Comparison of ENCODE assay signal across 18 mouse cellular contexts in genomic region chr10:42932862-42933480, GRCm38 (mm10).
DNase-seq lines count a peak whose midpoint lies in the region; ATAC-seq and TF ChIP-seq lines count a peak whose summit lies in the region.
"Had no signal": no experiment of that assay in that cellular context is flagged by ENCODE, and none has a peak within 500 bp of the region (broad histone marks: within the 10 kb centered on the region; RNA-seq: fewer than 3 reads in every experiment).

No protein-coding gene starts in this region.

- 66% methylated on average over 14 of the region's 14 CpGs for WGBS in hindbrain, embryonic 11.5 days
- WGBS in hindbrain, postnatal 0 days = 61% methylated on average over 14 of the region's 14 CpGs
- WGBS in embryonic facial prominence, embryonic 14.5 days = 35% methylated on average over 14 of the region's 14 CpGs

- no peak overlapping the region for H3K4me2 ChIP-seq in hindbrain, embryonic 11.5 days (replicated peaks; ENCODE audit: low read depth, low read length)
- H3K4me2 ChIP-seq in hindbrain, postnatal 0 days (ENCODE audit: low read depth, low read length) = no peak overlapping the region
- no peak overlapping the region; the same call in 1 of the 2 replicates for H3K4me2 ChIP-seq in embryonic facial prominence, embryonic 14.5 days (ENCODE audit: low read depth, low read length)
- H3K4me2 ChIP-seq: midbrain, embryonic 12.5 days had no signal

- no peaks in the 10 kb centered on the region for H3K27me3 ChIP-seq in hindbrain, embryonic 11.5 days (ENCODE audit: control insufficient read depth, insufficient read depth, low read length)
- no peaks in the 10 kb centered on the region for H3K27me3 ChIP-seq in hindbrain, postnatal 0 days (ENCODE audit: insufficient read depth, low read length)
- no peaks in the 10 kb centered on the region for H3K27me3 ChIP-seq in embryonic facial prominence, embryonic 14.5 days (replicated peaks; ENCODE audit: control insufficient read depth, insufficient read depth, low read length)
- H3K27me3 ChIP-seq: midbrain, embryonic 12.5 days had no signal

- no peaks in the 10 kb centered on the region for H3K9me3 ChIP-seq in hindbrain, embryonic 11.5 days (ENCODE audit: control insufficient read depth, low read length)
- no peaks in the 10 kb centered on the region for H3K9me3 ChIP-seq in hindbrain, postnatal 0 days (ENCODE audit: low read length)
- H3K9me3 ChIP-seq in embryonic facial prominence, embryonic 14.5 days (ENCODE audit: control insufficient read depth, low read length) = no peaks in the 10 kb centered on the region
- H3K9me3 ChIP-seq: midbrain, embryonic 12.5 days had no signal

- TF ChIP-seq CTCF in hindbrain, postnatal 0 days (IDR thresholded peaks at IDR 0.05; ENCODE audit: low read depth) = no peak

- ATAC-seq in hindbrain, embryonic 11.5 days (ENCODE audit: low FRiP score) = no peak
- ATAC-seq in hindbrain, postnatal 0 days = no peak
- ATAC-seq in embryonic facial prominence, embryonic 14.5 days (ENCODE audit: low read depth) = peak; percentile 33; the same call in 1 of the 2 replicates
- ATAC-seq: hindbrain, embryonic 16.5 days; liver, postnatal 0 days had no signal

- no peaks in the 10 kb centered on the region for H3K36me3 ChIP-seq in hindbrain, embryonic 11.5 days (ENCODE audit: control insufficient read depth, insufficient read depth, low read length)
- H3K36me3 ChIP-seq in hindbrain, postnatal 0 days (ENCODE audit: insufficient read depth, low read length) = no peaks in the 10 kb centered on the region
- H3K36me3 ChIP-seq in embryonic facial prominence, embryonic 14.5 days (ENCODE audit: control insufficient read depth, insufficient read depth, low read length) = no peaks in the 10 kb centered on the region
- H3K36me3 ChIP-seq: midbrain, embryonic 12.5 days had no signal

- no peak overlapping the region for H3K9ac ChIP-seq in hindbrain, embryonic 11.5 days (ENCODE audit: low read depth, low read length)
- H3K9ac ChIP-seq in hindbrain, postnatal 0 days (replicated peaks; ENCODE audit: low read length) = no peak overlapping the region
- H3K9ac ChIP-seq in embryonic facial prominence, embryonic 14.5 days (ENCODE audit: low read depth, low read length) = no peak overlapping the region
- H3K9ac ChIP-seq: liver, postnatal 0 days; midbrain, embryonic 12.5 days had no signal

- no peak overlapping the region for H3K4me3 ChIP-seq in hindbrain, embryonic 11.5 days (ENCODE audit: low read depth, low read length)
- H3K4me3 ChIP-seq in hindbrain, postnatal 0 days (ENCODE audit: low read length) = no peak overlapping the region
- H3K4me3 ChIP-seq in embryonic facial prominence, embryonic 14.5 days (ENCODE audit: low read depth, low read length) = no peak overlapping the region
- H3K4me3 ChIP-seq: erythroblast, embryonic 14.5 days; midbrain, embryonic 12.5 days had no signal

- DNase-seq in cerebellum, postnatal 10 days = peak; percentile 40 to 41
- no peak for DNase-seq in cerebellum, postnatal 4 days (ENCODE audit: low spot score in 2 of 2)
- DNase-seq in hindbrain, embryonic 11.5 days (ENCODE audit: low spot score) = peak; percentile 27
- no peak for DNase-seq in hindbrain, postnatal 0 days (ENCODE audit: low spot score)
- DNase-seq in embryonic facial prominence, embryonic 14.5 days (ENCODE audit: low spot score) = peak; percentile 56
- peak; percentile 8 to 30 for DNase-seq in natural killer cell, adult 2 months (ENCODE audit: low spot score in 2 of 2)
- DNase-seq in frontal cortex, postnatal 25 days (ENCODE audit: low spot score in 2 of 2) = no peak
- no peak for DNase-seq in kidney, postnatal 36 days
- DNase-seq: adrenal gland, adult 8-10 months; cerebellum, adult 9-10 months; kidney, adult 2 months; liver, postnatal 0 days; lung, postnatal 36 days; right cerebral cortex, postnatal 14 days; thymus, adult 18-20 months had no signal

- no peak overlapping the region for H3K27ac ChIP-seq in hindbrain, embryonic 11.5 days (ENCODE audit: low read depth, low read length)
- no peak overlapping the region for H3K27ac ChIP-seq in hindbrain, postnatal 0 days
- 0 out of 2 replicates have a peak overlapping the region, but pooled peaks have one; percentile 8 for H3K27ac ChIP-seq in embryonic facial prominence, embryonic 14.5 days (replicated peaks; ENCODE audit: low read depth, low read length)
- H3K27ac ChIP-seq: midbrain, embryonic 12.5 days had no signal

- H3K4me1 ChIP-seq in hindbrain, embryonic 11.5 days (replicated peaks; ENCODE audit: control insufficient read depth, insufficient read depth, low read length) = no peaks in the 10 kb centered on the region
- no peaks in the 10 kb centered on the region for H3K4me1 ChIP-seq in hindbrain, postnatal 0 days (ENCODE audit: insufficient read depth, low read length)
- H3K4me1 ChIP-seq in embryonic facial prominence, embryonic 14.5 days (ENCODE audit: control insufficient read depth, insufficient read depth, low read length) = no peaks in the 10 kb centered on the region
- H3K4me1 ChIP-seq: midbrain, embryonic 12.5 days had no signal

Comparison
In these comparisons a context has a peak if more than half of its experiments do, and no peak if none do; other contexts are left out.
1. DNase-seq: peak in cerebellum, postnatal 10 days (2 of 2), hindbrain, embryonic 11.5 days (single experiment), embryonic facial prominence, embryonic 14.5 days (single experiment) and natural killer cell, adult 2 months (2 of 2); none in cerebellum, postnatal 4 days (0 of 2), hindbrain, postnatal 0 days (single experiment), frontal cortex, postnatal 25 days (0 of 2) and kidney, postnatal 36 days (0 of 2).